In genomic region chr9:98994103-98994502, GRCm38 (mm10) we compare ENCODE assay signal across 31 mouse cellular contexts. TPM values are rescaled to one million over a fixed set of nuclear protein-coding genes. Genes with fewer than 3 reads are reported as not detected.
DNase-seq lines count a peak whose midpoint lies in the region; ATAC-seq and TF ChIP-seq lines count a peak whose summit lies in the region.
"Had no signal": no experiment of that assay in that cellular context is flagged by ENCODE, and none has a peak within 500 bp of the region (broad histone marks: within the 10 kb centered on the region; RNA-seq: fewer than 3 reads in every experiment).

No protein-coding gene starts in this region.

- peaks cover 5% of the 10 kb centered on the region; the same call in 1 of the 2 replicates for H3K79me2 ChIP-seq in CH12.LX (replicated peaks; ENCODE audit: control insufficient read depth, extremely low read depth, insufficient read depth, poor library complexity, severe bottlenecking)

- no peaks in the 10 kb centered on the region for H3K36me3 ChIP-seq in midbrain, embryonic 11.5 days (ENCODE audit: control insufficient read depth, insufficient read depth, low read length)
- H3K36me3 ChIP-seq in midbrain, embryonic 13.5 days = peaks cover 36% of the 10 kb centered on the region
- H3K36me3 ChIP-seq in CH12.LX (replicated peaks in 1 of 2; ENCODE audit: control insufficient read depth in 1 of 2, insufficient read depth in 1 of 2, low read length in 1 of 2) = peaks cover 18 to 33% of the 10 kb centered on the region in 2 experiments

- 89% methylated on average over 4 of the region's 4 CpGs for WGBS in midbrain, embryonic 11.5 days
- 87% methylated on average over 4 of the region's 4 CpGs for WGBS in midbrain, embryonic 13.5 days

- H3K9me3 ChIP-seq in midbrain, embryonic 11.5 days (ENCODE audit: control insufficient read depth, low read length) = no peaks in the 10 kb centered on the region
- no peaks in the 10 kb centered on the region for H3K9me3 ChIP-seq in midbrain, embryonic 13.5 days
- H3K9me3 ChIP-seq in CH12.LX (replicated peaks; ENCODE audit: low read length) = no peaks in the 10 kb centered on the region
- H3K9me3 ChIP-seq: forebrain, embryonic 10.5 days; forebrain, embryonic 13.5 days; hindbrain, embryonic 12.5 days; hindbrain, embryonic 15.5 days had no signal

- ATAC-seq in midbrain, embryonic 11.5 days (ENCODE audit: low FRiP score) = no peak
- no peak for ATAC-seq in midbrain, embryonic 13.5 days
- ATAC-seq: forebrain, embryonic 13.5 days; forebrain, embryonic 16.5 days had no signal

- no peak; the same call in 1 of the 2 replicates for TF ChIP-seq EP300 in CH12.LX (IDR thresholded peaks at IDR 0.05; ENCODE audit: low read length)

- TF ChIP-seq POLR2A in CH12.LX (IDR thresholded peaks at IDR 0.05; ENCODE audit: low read depth, low read length) = no peak

- no peak overlapping the region for H3K4me3 ChIP-seq in midbrain, embryonic 11.5 days (ENCODE audit: low read depth, low read length)
- no peak overlapping the region for H3K4me3 ChIP-seq in midbrain, embryonic 13.5 days (replicated peaks)
- H3K4me3 ChIP-seq in CH12.LX (replicated peaks in 1 of 3; ENCODE audit: low read depth in 2 of 3, low read length in 2 of 3, poor library complexity in 1 of 3) = no peak overlapping the region
- H3K4me3 ChIP-seq: forebrain, embryonic 10.5 days; forebrain, embryonic 13.5 days; gastrocnemius, adult 2 months; hindbrain, embryonic 12.5 days; hindbrain, embryonic 15.5 days had no signal

- H3K4me2 ChIP-seq in midbrain, embryonic 11.5 days = no peak overlapping the region
- H3K4me2 ChIP-seq in midbrain, embryonic 13.5 days (replicated peaks) = no peak overlapping the region
- H3K4me2 ChIP-seq in CH12.LX (ENCODE audit: insufficient read depth, low read depth, poor library complexity, severe bottlenecking) = peak overlapping the region; percentile 92
- H3K4me2 ChIP-seq: forebrain, embryonic 13.5 days; heart, embryonic 11.5 days; hindbrain, embryonic 12.5 days; hindbrain, embryonic 15.5 days had no signal

- DNase-seq in midbrain, embryonic 11.5 days (ENCODE audit: low spot score, missing footprints) = peak; percentile 6
- peak; percentile 27 to 38 for DNase-seq in spleen, postnatal 36 days (ENCODE audit: low spot score in 2 of 2)
- DNase-seq in spleen, postnatal 10 days (ENCODE audit: low spot score in 2 of 2) = no peak
- DNase-seq in CH12.LX (ENCODE audit: extremely low read depth) = peak; percentile 78
- no peak for DNase-seq in frontal cortex, postnatal 14 days (ENCODE audit: low spot score in 2 of 2)
- no peak for DNase-seq in thymus, postnatal 25 days
- DNase-seq: adrenal gland, adult 2 months; adrenal gland, postnatal 14 days; cerebellum, adult 11 months; cerebellum, adult 2 months; cerebellum, postnatal 10 days; gastrocnemius, adult 2 months; gastrocnemius, postnatal 14 days; heart, adult 11 months had no signal

- H3K27me3 ChIP-seq in midbrain, embryonic 11.5 days (ENCODE audit: control insufficient read depth, insufficient read depth, low read length) = no peaks in the 10 kb centered on the region
- no peaks in the 10 kb centered on the region for H3K27me3 ChIP-seq in midbrain, embryonic 13.5 days
- no peaks in the 10 kb centered on the region for H3K27me3 ChIP-seq in CH12.LX (replicated peaks)
- H3K27me3 ChIP-seq: forebrain, embryonic 13.5 days; hindbrain, embryonic 12.5 days; hindbrain, embryonic 15.5 days had no signal

- no peak overlapping the region for H3K9ac ChIP-seq in midbrain, embryonic 11.5 days (ENCODE audit: low read length)
- H3K9ac ChIP-seq in midbrain, embryonic 13.5 days (replicated peaks) = no peak overlapping the region
- no peak overlapping the region for H3K9ac ChIP-seq in CH12.LX (ENCODE audit: insufficient read depth, low read depth)
- H3K9ac ChIP-seq: forebrain, embryonic 13.5 days; hindbrain, embryonic 12.5 days; hindbrain, embryonic 15.5 days had no signal

- in situ Hi-C loops in CH12.LX (cut with MboI; ENCODE audit: low pct_ligation_motif_present, low pct_unique_long_range_greater_than_20kb, low sequenced_read_pairs) = no loop called here

- H3K4me1 ChIP-seq in midbrain, embryonic 11.5 days (ENCODE audit: control insufficient read depth, insufficient read depth, low read length) = no peaks in the 10 kb centered on the region
- no peaks in the 10 kb centered on the region for H3K4me1 ChIP-seq in midbrain, embryonic 13.5 days (replicated peaks)
- peaks cover 21 to 82% of the 10 kb centered on the region in 2 experiments for H3K4me1 ChIP-seq in CH12.LX (ENCODE audit: control insufficient read depth in 1 of 2, insufficient read depth in 2 of 2)
- H3K4me1 ChIP-seq: forebrain, embryonic 10.5 days; forebrain, embryonic 13.5 days; hindbrain, embryonic 12.5 days; hindbrain, embryonic 15.5 days had no signal

- TF ChIP-seq RAD21 in CH12.LX (IDR thresholded peaks at IDR 0.05; ENCODE audit: low read depth, low read length) = no peak

- no peak for TF ChIP-seq CTCF in CH12.LX (conservative IDR thresholded peaks at IDR 0.05 in 1 of 2, IDR thresholded peaks at IDR 0.05 in 1 of 2; ENCODE audit: low read depth in 2 of 2, low read length in 2 of 2)

- dilution Hi-C loops in CH12.LX (cut with MboI; ENCODE audit: extremely low pct_ligation_motif_present, extremely low pct_unique_long_range_greater_than_20kb, low sequenced_read_pairs) = no loop called here

- no peak overlapping the region for H3K27ac ChIP-seq in midbrain, embryonic 11.5 days (ENCODE audit: low read depth, low read length)
- H3K27ac ChIP-seq in midbrain, embryonic 13.5 days = no peak overlapping the region
- peak overlapping the region; percentile 67 for H3K27ac ChIP-seq in CH12.LX (ENCODE audit: insufficient read depth, low read depth)
- H3K27ac ChIP-seq: forebrain, embryonic 10.5 days; forebrain, embryonic 13.5 days; gastrocnemius, adult 2 months; hindbrain, embryonic 12.5 days; hindbrain, embryonic 15.5 days had no signal

TF ChIP-seq in CH12.LX, 34 proteins besides CTCF, POLR2A, EP300 and RAD21 (continues in another document):
- TF ChIP-seq USF1 (IDR thresholded peaks at IDR 0.05; ENCODE audit: low read depth, low read length) (no peak), KAT2A (IDR thresholded peaks at IDR 0.05; ENCODE audit: insufficient replicate concordance, low read length) (no peak), POLR2AphosphoS2 (IDR thresholded peaks at IDR 0.05; ENCODE audit: low read depth, low read length) (no peak), MAFK (IDR thresholded peaks at IDR 0.05; ENCODE audit: insufficient replicate concordance, low read length) (no peak), SIN3A (IDR thresholded peaks at IDR 0.05; ENCODE audit: low read length) (peak; percentile 50), MYC (IDR thresholded peaks at IDR 0.05; ENCODE audit: low read depth, low read length) (peak; percentile 50; the same call in 1 of the 2 replicates), CHD1 (IDR thresholded peaks at IDR 0.05; ENCODE audit: low read depth, low read length) (no peak), PAX5 (IDR thresholded peaks at IDR 0.05; ENCODE audit: low read length) (no peak), MAX (IDR thresholded peaks at IDR 0.05; ENCODE audit: low read length) (peak; percentile 66), RCOR1 (conservative IDR thresholded peaks at IDR 0.05; ENCODE audit: low read depth, low read length) (no peak), ETS1 (conservative IDR thresholded peaks at IDR 0.05; ENCODE audit: low read depth, low read length) (no peak), USF2 (conservative IDR thresholded peaks at IDR 0.05; ENCODE audit: low read depth, low read length) (no peak), MAZ (IDR thresholded peaks at IDR 0.05; ENCODE audit: low read depth, low read length) (no peak), ELF1 (IDR thresholded peaks at IDR 0.05; ENCODE audit: low read depth, low read length) (no peak), MXI1 (IDR thresholded peaks at IDR 0.05; ENCODE audit: low read depth, low read length) (peak; percentile 56; the same call in 1 of the 2 replicates), BHLHE40 (IDR thresholded peaks at IDR 0.05; ENCODE audit: low read depth, low read length) (peak; percentile 33; the same call in 1 of the 2 replicates), UBTF (IDR thresholded peaks at IDR 0.05; ENCODE audit: low read depth, low read length) (no peak), ZNF384 (IDR thresholded peaks at IDR 0.05; ENCODE audit: low read depth, low read length) (no peak), IRF4 (IDR thresholded peaks at IDR 0.05; ENCODE audit: low read depth, low read length) (no peak), CHD2 (IDR thresholded peaks at IDR 0.05; ENCODE audit: low read length) (no peak), NELFE (IDR thresholded peaks at IDR 0.05; ENCODE audit: low read depth, low read length) (no peak), ZC3H11A (IDR thresholded peaks at IDR 0.05; ENCODE audit: low read depth, low read length) (no peak), TBP (conservative IDR thresholded peaks at IDR 0.05; ENCODE audit: low read depth, low read length) (no peak), MEF2A (IDR thresholded peaks at IDR 0.05; ENCODE audit: borderline replicate concordance, low read depth, low read length) (no peak), GABPA (IDR thresholded peaks at IDR 0.05; ENCODE audit: insufficient replicate concordance, low read depth, low read length) (no peak), NRF1 (IDR thresholded peaks at IDR 0.05; ENCODE audit: low read depth, low read length) (no peak), TCF12 (IDR thresholded peaks at IDR 0.05; ENCODE audit: low read depth, low read length) (peak; percentile 16; the same call in 1 of the 2 replicates)

RNA-seq across cellular contexts. Expression of gene Faim, which starts 7.9 kb away (rescaled TPM):
- polyA plus RNA-seq in midbrain, embryonic 11.5 days (2014; fragmentation: Nextera tagmentation; extraction: Ambion mirVana) = 87.3 and 91.8 TPM in 2 replicates
- 105 and 107 TPM in 2 replicates for polyA plus RNA-seq in midbrain, embryonic 13.5 days (2015; fragmentation: Nextera tagmentation; extraction: Ambion mirVana)
- total RNA-seq in CH12.LX (2012; rRNA removed) (34.5 and 35.7 TPM in 2 replicates), CH12.LX (2014; rRNA removed) (52.4 and 57.9 TPM in 2 replicates)
- 83.5 and 87.7 TPM in 2 replicates for polyA plus RNA-seq in CH12.LX (2012; ENCODE audit: insufficient read length, low read depth)

RNA-seq across cellular contexts. Expression of gene Foxl2, which starts 39.0 kb away (rescaled TPM):
- 2.2 and 3.6 TPM in 2 replicates for polyA plus RNA-seq in midbrain, embryonic 11.5 days (2014; fragmentation: Nextera tagmentation; extraction: Ambion mirVana)
- polyA plus RNA-seq in midbrain, embryonic 13.5 days (2015; fragmentation: Nextera tagmentation; extraction: Ambion mirVana) = 0.54 and 0.75 TPM in 2 replicates
- not detected in 2 replicates for total RNA-seq in CH12.LX (2012; rRNA removed)
- not detected in 2 replicates for total RNA-seq in CH12.LX (2014; rRNA removed)
- not detected in 2 replicates for polyA plus RNA-seq in CH12.LX (2012; ENCODE audit: insufficient read length, low read depth)
- total RNA-seq: adrenal gland, postnatal 14 days; adrenal gland, postnatal 4 days; gastrocnemius, adult 2 months; gastrocnemius, postnatal 14 days; gastrocnemius, postnatal 4 days; heart, adult 8-10 months; heart, postnatal 25 days; hematopoietic stem cell, adult 5-6 weeks; MEL had no signal
- polyA plus RNA-seq: heart, embryonic 11.5 days; heart, embryonic 14.5 days; heart, postnatal 0 days had no signal

RNA-seq across cellular contexts. Expression of gene Gm1123, which starts 41.4 kb away (rescaled TPM):
- 0.08 TPM in 1 of 2 replicates, not detected in the other for polyA plus RNA-seq in midbrain, embryonic 11.5 days (2014; fragmentation: Nextera tagmentation; extraction: Ambion mirVana)
- polyA plus RNA-seq in midbrain, embryonic 13.5 days (2015; fragmentation: Nextera tagmentation; extraction: Ambion mirVana) = 0.09 and 0.26 TPM in 2 replicates
- total RNA-seq in CH12.LX (2012; rRNA removed) (not detected in 2 replicates), CH12.LX (2014; rRNA removed) (not detected in 2 replicates)
- not detected in 2 replicates for polyA plus RNA-seq in CH12.LX (2012; ENCODE audit: insufficient read length, low read depth)
- total RNA-seq: adrenal gland, adult 2 months; adrenal gland, postnatal 14 days; adrenal gland, postnatal 4 days; gastrocnemius, adult 2 months; gastrocnemius, postnatal 14 days; gastrocnemius, postnatal 4 days; heart, adult 8-10 months; heart, postnatal 25 days; hematopoietic stem cell, adult 5-6 weeks; MEL had no signal
- polyA plus RNA-seq: adrenal gland, adult 2 months; embryonic facial prominence, embryonic 11.5 days; embryonic facial prominence, embryonic 14.5 days; forebrain, embryonic 10.5 days; forebrain, embryonic 16.5 days; hindbrain, embryonic 12.5 days had no signal

Comparison
In these comparisons a context has a peak if more than half of its experiments do, and no peak if none do; other contexts are left out.
1. DNase-seq: peak in midbrain, embryonic 11.5 days (single experiment), spleen, postnatal 36 days (2 of 2) and CH12.LX (single experiment); none in spleen, postnatal 10 days (0 of 2), frontal cortex, postnatal 14 days (0 of 2) and thymus, postnatal 25 days (single experiment).